Mouse (Mus musculus) liver, embryonic 11.5 days (tissue): ENCODE data around the gene Poc1a. TPM values are rescaled to one million over a fixed set of nuclear protein-coding genes. Genes with fewer than 3 reads are reported as not detected.

Experiments used
- ATAC-seq: fragments of 200-750 bp; cut with Nextera tagmentation; replicated peaks from 2 replicates; pipeline ENCODE4 v1.8.0; 2017; ENCODE audit warnings: moderate number of reproducible peaks, mild to moderate bottlenecking, moderate TSS enrichment, moderate library complexity; ENCODE audit not compliant: low FRiP score
- DNase-seq: peaks from one replicate; pipeline ENCODE4 v3.0.0-alpha.2; 2017; ENCODE audit warnings: low spot score
- H3K27ac ChIP-seq: fragments of 300-500 bp; sonication (generic); 2 replicates; pipeline ENCODE4 v1.5.1; 2014; ENCODE audit warnings: mild to moderate bottlenecking, low read depth, low read length, control low read depth
- H3K27me3 ChIP-seq: fragments of 300-500 bp; sonication (generic); replicated peaks from 2 replicates; pipeline ENCODE4 v1.6.1; 2014; ENCODE audit warnings: low read length, mixed read lengths; ENCODE audit not compliant: control insufficient read depth, insufficient read depth
- H3K36me3 ChIP-seq: fragments of 300-500 bp; sonication (generic); 2 replicates; pipeline ENCODE4 v1.6.1; 2014; ENCODE audit warnings: mild to moderate bottlenecking, low read length, moderate library complexity, mixed read lengths; ENCODE audit not compliant: control insufficient read depth, insufficient read depth
- H3K4me1 ChIP-seq: fragments of 300-500 bp; sonication (generic); replicated peaks from 2 replicates; pipeline ENCODE4 v1.6.1; 2014; ENCODE audit warnings: low read length, mixed read lengths; ENCODE audit not compliant: control insufficient read depth, insufficient read depth
- H3K4me2 ChIP-seq: fragments of 300-500 bp; sonication (generic); 2 replicates; pipeline ENCODE4 v1.6.1; 2014; ENCODE audit warnings: mild to moderate bottlenecking, control low read depth, moderate library complexity
- H3K4me3 ChIP-seq: fragments of 300-500 bp; sonication (generic); 2 replicates; pipeline ENCODE4 v1.5.1; 2014; ENCODE audit warnings: low read depth, low read length, control low read depth
- H3K9ac ChIP-seq: fragments of 300-500 bp; sonication (generic); 2 replicates; pipeline ENCODE4 v1.6.1; 2014; ENCODE audit warnings: low read depth, low read length, control low read depth
- H3K9me3 ChIP-seq: fragments of 300-500 bp; sonication (generic); 2 replicates; pipeline ENCODE4 v1.6.1; 2016; ENCODE audit warnings: low read length, inconsistent platforms, mixed read lengths; ENCODE audit not compliant: control insufficient read depth
- WGBS: fragments of 180-500 bp; shearing (Covaris S2); extraction: QIAGEN DNeasy Blood & Tissue Kit; methylation state at CpG from one replicate; pipeline ENCODE4 v1.1.7; 2014; 5-methylcytosine and 5-hydroxymethylcytosine counted together
- polyA plus RNA-seq: library from polyadenylated mRNA; unstranded; fragments of >200 nt; fragmentation: Nextera tagmentation; extraction: Ambion mirVana; gene quantifications from 2 replicates; pipeline ENCODE4 v1.2.1, GENCODE M21; 2014

Gene Poc1a
- polyA plus RNA-seq, 1 experiment from 2014 or later, result 36.6 TPM

DNA sequence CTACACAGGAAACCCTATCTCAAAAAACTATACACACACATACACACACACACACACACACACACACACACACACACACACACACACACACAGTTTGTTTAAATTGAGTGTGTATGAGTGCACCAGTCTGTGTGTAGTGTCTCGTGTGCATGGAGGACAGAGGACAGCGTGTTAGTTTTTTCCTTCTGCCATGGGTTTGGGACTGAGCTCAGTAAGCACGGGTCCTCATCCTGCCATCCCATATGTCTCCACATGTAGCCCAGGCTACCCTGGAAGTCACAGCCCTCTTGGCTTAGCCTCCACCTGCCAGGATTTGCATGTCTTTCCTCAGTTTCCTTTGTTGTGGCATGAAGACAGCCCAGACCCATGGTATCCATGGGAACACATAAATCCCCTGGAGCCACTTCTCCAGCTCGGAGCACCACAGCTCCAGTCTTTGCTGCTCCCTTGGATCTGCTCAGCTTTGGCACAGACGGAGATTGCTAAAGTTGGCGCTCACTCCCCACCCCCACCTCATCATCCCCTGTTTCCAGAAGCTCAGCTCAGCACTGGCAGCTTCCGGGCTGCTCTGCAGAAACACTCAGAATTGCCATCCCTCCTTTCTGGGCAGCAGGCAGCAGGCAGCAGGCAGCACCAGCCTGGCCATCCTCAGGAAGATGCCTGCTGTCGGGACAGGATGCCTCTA is 46.4 kb downstream of the Poc1a start:
- WGBS, result 87% methylated on average over 8 of the region's 8 CpGs
- H3K27me3 ChIP-seq, result no peaks in the 10 kb centered on the region
- no peak overlapping the region for H3K4me3 ChIP-seq
- H3K4me1 ChIP-seq, result no peaks in the 10 kb centered on the region; the same call in 1 of the 2 replicates
- H3K9me3 ChIP-seq, result no peaks in the 10 kb centered on the region
- no peak overlapping the region for H3K9ac ChIP-seq
- no peak overlapping the region for H3K27ac ChIP-seq
- peaks cover 4% of the 10 kb centered on the region; the same call in 1 of the 2 replicates for H3K36me3 ChIP-seq
- no peak for DNase-seq
- H3K4me2 ChIP-seq, result no peak overlapping the region
- ATAC-seq, result no peak

DNA sequence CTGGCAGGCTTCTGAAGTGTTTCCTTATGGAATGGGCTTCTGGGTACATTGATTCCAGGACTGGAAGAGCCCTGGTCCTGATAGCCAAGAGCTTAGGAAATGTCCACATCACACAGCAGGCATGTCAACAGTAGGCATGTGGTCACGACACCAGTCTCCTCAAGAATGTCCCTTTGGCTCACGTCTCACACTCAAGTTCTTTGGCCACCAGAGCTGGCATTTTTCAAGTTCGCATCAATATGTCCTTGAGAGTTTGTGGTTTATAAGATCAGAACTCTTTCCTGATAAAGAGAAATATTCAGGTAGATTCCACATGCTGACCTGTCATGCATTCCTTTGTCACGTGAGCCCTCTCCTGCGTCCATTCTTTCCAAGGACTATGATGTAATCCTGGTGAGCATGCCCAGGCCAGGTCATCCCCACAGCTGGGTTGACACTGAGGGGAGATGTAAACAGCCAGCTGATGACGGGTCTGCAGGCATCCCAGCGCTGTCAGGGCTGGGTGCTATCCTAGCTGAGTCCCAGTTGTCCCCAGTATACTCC is 47.3 kb downstream of the Poc1a start:
- Histone ChIP-seq H3K4me3 (no peak overlapping the region), H3K9ac (no peak overlapping the region), H3K27me3 (no peaks in the 10 kb centered on the region), H3K4me1 (no peaks in the 10 kb centered on the region), H3K4me2 (no peak overlapping the region), H3K27ac (no peak overlapping the region), H3K36me3 (peaks cover 4% of the 10 kb centered on the region; the same call in 1 of the 2 replicates), H3K9me3 (no peaks in the 10 kb centered on the region)
- WGBS, result 68% methylated on average over 7 of the region's 7 CpGs
- DNase-seq (no peak), ATAC-seq (no peak)

DNA sequence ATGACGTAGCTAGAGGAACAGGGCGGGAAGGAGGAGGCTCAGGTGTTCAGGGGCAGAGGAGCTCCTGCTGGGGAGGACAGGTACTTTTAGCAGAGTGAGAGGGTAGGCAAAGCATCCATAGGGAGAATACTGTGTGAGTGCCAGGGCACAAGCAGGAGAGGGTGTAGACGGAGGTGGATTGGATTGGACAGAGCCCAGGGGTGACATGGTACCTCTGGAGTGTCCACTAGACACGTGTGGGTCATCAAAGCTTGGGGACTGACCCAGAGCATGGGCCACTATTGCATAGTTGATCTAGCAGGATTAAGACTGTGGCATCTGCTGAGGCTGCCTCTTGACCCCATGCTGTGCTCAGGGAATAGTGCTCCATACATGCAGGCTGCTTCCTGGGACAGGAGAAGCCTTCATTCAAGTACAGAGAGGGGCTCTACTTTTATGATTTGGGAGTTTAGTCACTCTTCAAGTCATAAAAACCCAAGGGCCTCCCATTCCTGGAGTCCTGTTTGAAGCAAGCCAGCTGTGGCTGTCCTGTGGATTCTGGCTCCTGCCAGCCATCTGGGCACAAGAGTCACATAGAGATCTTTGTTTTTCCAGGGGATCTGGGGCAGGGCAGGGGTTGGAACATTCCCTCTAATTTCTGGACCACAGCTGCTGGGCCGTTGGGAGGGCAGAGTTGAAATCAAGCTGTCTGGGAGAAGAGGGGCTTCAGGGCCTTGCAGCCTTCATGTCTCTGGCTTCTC is 48.1 kb downstream of the Poc1a start:
- Histone ChIP-seq H3K27me3 (no peaks in the 10 kb centered on the region), H3K36me3 (peaks cover 4% of the 10 kb centered on the region; the same call in 1 of the 2 replicates), H3K4me2 (no peak overlapping the region), H3K4me3 (no peak overlapping the region), H3K4me1 (no peaks in the 10 kb centered on the region), H3K27ac (no peak overlapping the region), H3K9me3 (no peaks in the 10 kb centered on the region), H3K9ac (no peak overlapping the region)
- ATAC-seq (no peak), DNase-seq (no peak)
- WGBS, result 86% methylated on average over 5 of the region's 5 CpGs

DNA sequence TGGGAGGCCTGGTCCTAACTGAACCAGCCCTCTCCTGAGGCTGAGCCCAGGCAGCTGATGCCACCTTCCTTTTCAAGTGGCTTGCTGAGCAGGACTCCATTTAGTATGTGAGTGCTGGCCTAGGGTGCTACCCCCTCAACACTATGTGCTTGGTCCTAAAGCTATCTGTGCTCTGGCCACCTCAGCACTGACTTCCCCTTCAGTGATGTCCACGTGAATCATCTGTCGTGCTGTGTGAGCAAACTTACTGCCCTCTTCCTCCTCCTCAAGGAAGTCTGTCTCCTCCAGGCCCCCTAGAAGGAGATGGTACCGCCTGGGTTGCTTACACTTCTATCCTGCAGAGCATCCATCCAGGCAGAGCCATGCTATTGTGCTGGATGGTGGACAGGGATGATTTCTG is 51.9 kb downstream of the Poc1a start:
- H3K27ac ChIP-seq, result no peak overlapping the region
- no peak overlapping the region for H3K4me2 ChIP-seq
- ATAC-seq (no peak), DNase-seq (no peak)
- no peaks in the 10 kb centered on the region for H3K4me1 ChIP-seq
- peaks cover 4% of the 10 kb centered on the region; the same call in 1 of the 2 replicates for H3K36me3 ChIP-seq
- no peaks in the 10 kb centered on the region for H3K27me3 ChIP-seq
- WGBS, result 49% methylated on average over 3 of the region's 3 CpGs
- H3K4me3 ChIP-seq, result no peak overlapping the region
- H3K9me3 ChIP-seq, result no peaks in the 10 kb centered on the region
- H3K9ac ChIP-seq, result no peak overlapping the region

DNA sequence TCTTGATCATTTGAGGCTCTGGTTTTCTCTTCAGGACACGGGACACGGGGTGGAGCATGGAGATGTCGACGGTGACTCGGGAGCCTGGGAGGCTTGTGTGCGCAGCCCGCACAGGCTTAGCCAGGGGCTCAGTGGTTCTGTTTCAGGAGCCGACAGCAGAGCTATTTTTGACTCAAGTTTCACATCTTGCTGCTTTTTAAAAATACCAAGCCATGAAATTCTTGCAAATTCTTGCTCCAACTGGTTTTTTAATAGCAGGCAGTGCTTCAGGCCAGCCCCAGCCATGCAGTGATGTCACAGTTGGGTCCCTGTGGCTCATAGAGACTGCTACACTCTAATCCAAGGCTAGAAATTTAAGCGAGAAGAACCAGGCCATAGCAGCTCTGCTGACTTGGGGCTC is 56.8 kb downstream of the Poc1a start:
- Histone ChIP-seq H3K27me3 (no peaks in the 10 kb centered on the region), H3K4me3 (no peak overlapping the region), H3K27ac (no peak overlapping the region), H3K9me3 (no peaks in the 10 kb centered on the region), H3K9ac (no peak overlapping the region), H3K4me1 (peaks cover 13% of the 10 kb centered on the region), H3K4me2 (no peak overlapping the region), H3K36me3 (no peaks in the 10 kb centered on the region)
- ATAC-seq, result no peak
- DNase-seq, result no peak
- WGBS, result 89% methylated on average over 9 of the region's 9 CpGs

DNA sequence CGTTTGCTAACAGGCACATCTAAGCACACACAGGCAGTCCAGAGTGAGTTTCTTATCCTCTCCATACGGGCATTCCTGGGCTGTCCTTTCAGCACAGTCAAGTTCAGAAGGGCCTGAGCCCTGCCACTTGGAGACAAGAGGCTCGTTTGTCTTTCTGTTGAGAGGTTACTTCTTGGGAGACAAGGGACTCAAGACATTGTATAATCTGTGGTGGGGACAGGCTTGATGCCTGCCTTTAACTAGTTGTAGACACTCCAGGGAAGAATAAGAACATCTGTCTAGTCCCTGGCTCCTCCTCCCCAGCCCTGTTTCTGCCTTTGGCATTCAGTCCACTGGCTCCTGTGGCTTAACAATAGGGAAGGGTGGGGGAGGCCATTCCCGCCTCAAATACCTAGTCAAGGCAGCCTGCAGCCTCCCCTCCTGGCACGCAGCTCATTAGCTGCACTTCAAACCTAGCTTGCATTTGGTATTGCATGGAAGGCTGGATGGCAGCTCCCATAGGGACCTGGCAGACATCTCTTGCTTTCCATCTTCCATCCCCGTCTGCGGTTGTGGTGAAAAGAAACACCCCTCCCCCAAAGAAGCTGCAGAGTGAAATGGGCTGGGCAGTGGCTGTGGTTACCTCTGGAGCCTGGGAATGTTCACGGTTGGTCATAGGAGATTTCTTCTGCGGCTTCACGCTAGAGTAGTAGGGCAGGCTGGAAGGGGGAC is 57.8 kb downstream of the Poc1a start:
- Histone ChIP-seq H3K4me2 (no peak overlapping the region), H3K4me3 (no peak overlapping the region), H3K9ac (no peak overlapping the region), H3K27me3 (no peaks in the 10 kb centered on the region), H3K36me3 (no peaks in the 10 kb centered on the region), H3K9me3 (no peaks in the 10 kb centered on the region), H3K4me1 (peaks cover 13% of the 10 kb centered on the region), H3K27ac (0 out of 2 replicates have a peak overlapping the region, but pooled peaks have one; percentile 22)
- 28% methylated on average over 10 of the region's 10 CpGs for WGBS
- ATAC-seq (no peak), DNase-seq (no peak)

DNA sequence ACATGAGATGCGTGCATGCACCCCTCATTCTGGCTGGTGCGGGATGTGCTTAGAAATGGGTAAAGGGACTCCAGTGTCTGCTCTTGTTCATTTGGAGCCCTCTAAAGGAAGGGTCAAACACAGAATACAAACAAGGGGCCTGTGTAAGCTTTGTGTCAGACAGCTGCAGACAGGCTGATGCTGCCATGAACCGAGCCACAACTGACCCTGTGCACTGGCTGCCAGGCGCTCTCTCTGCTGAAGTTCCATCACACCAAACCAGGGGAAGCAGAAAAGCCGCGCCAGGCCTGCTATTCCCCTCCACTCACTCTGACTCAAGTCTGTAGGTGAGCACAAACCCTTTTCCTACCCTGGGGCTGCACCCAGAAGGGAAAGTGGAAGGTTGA is 58.3 kb downstream of the Poc1a start:
- Histone ChIP-seq H3K27ac (peak overlapping the region; percentile 22; the same call in 1 of the 2 replicates), H3K27me3 (no peaks in the 10 kb centered on the region), H3K4me2 (no peak overlapping the region), H3K4me1 (peaks cover 13% of the 10 kb centered on the region), H3K9me3 (no peaks in the 10 kb centered on the region), H3K36me3 (no peaks in the 10 kb centered on the region), H3K9ac (no peak overlapping the region), H3K4me3 (no peak overlapping the region)
- DNase-seq, result no peak
- WGBS, result 70% methylated on average over 6 of the region's 6 CpGs
- ATAC-seq, result no peak

DNA sequence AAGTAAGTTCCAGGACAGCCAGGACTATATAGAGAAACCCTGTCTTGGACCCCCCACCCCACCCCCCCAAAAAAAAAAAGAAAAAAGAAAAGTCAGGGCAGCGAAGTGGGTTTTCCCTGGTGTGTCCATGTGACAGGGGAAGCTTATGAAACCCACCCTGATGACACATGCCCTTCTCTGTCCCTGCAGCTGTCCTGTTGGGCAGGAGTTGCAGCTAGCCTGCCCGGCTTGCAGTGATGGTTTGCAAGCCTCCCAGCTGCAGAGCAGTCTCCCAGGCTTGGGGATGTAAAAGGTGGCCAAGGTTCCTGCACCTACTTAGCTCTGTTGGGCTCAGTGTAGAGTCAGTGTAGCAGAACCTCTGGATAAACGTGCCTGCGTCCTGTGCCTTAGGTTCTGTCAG is 58.9 kb downstream of the Poc1a start:
- Histone ChIP-seq H3K4me1 (peaks cover 13% of the 10 kb centered on the region), H3K27me3 (no peaks in the 10 kb centered on the region), H3K9me3 (no peaks in the 10 kb centered on the region), H3K27ac (no peak overlapping the region), H3K4me3 (no peak overlapping the region), H3K4me2 (no peak overlapping the region), H3K9ac (no peak overlapping the region), H3K36me3 (no peaks in the 10 kb centered on the region)
- ATAC-seq (no peak), DNase-seq (no peak)
- 81% methylated on average over 4 of the region's 4 CpGs for WGBS
